Mouse (Mus musculus) CD4-positive helper T cell, adult 2 months (primary cell): ENCODE data around the gene Atxn7l1.
A peak's percentile ranks its signal among the peaks of the same experiment; 100 is the strongest.

ENCODE experiments used
- DNase-seq: peaks from one replicate; pipeline ENCODE4 v3.0.0-alpha.2; 2012; ENCODE audit warnings: low read depth, missing footprints, low spot score

Atxn7l1 gene

GRCm38 (mm10) chr12:33225117-33225541, 77.6 kb downstream of the Atxn7l1 start:
- no peak for DNase-seq

GRCm38 (mm10) chr12:33225978-33226377, 78.5 kb downstream of the Atxn7l1 start:
- DNase-seq: no peak

- no peak for DNase-seq
These were observed 79.1 kb downstream of the Atxn7l1 start for GRCm38 (mm10) chr12:33226596-33226995.

GRCm38 (mm10) chr12:33235314-33235713, 87.8 kb downstream of the Atxn7l1 start:
- no peak for DNase-seq

GRCm38 (mm10) chr12:33235771-33236323, 88.4 kb downstream of the Atxn7l1 start:
- peak; percentile 29 for DNase-seq

GRCm38 (mm10) chr12:33236344-33237049, 89.0 kb downstream of the Atxn7l1 start:
- no peak for DNase-seq

- DNase-seq: no peak
These were observed 89.6 kb downstream of the Atxn7l1 start for GRCm38 (mm10) chr12:33237108-33237507.

- DNase-seq: no peak
These were observed 95.2 kb downstream of the Atxn7l1 start for GRCm38 (mm10) chr12:33242679-33243078.

GRCm38 (mm10) chr12:33244132-33244875, 96.8 kb downstream of the Atxn7l1 start:
- no peak for DNase-seq

GRCm38 (mm10) chr12:33245455-33245854, 98.0 kb downstream of the Atxn7l1 start:
- no peak for DNase-seq

- DNase-seq: no peak
These were observed 99.4 kb downstream of the Atxn7l1 start for GRCm38 (mm10) chr12:33246878-33247277.

GRCm38 (mm10) chr12:33250197-33250596, 102.7 kb downstream of the Atxn7l1 start:
- no peak for DNase-seq

- DNase-seq: no peak
These were observed 103.9 kb downstream of the Atxn7l1 start for GRCm38 (mm10) chr12:33251399-33251798.

- DNase-seq: no peak
These were observed 105.1 kb downstream of the Atxn7l1 start for GRCm38 (mm10) chr12:33252621-33253020.

GRCm38 (mm10) chr12:33253206-33253605, 105.7 kb downstream of the Atxn7l1 start:
- DNase-seq: no peak

- DNase-seq: no peak
These were observed 107.8 kb downstream of the Atxn7l1 start for GRCm38 (mm10) chr12:33255256-33255655.

- DNase-seq: no peak
These were observed 108.9 kb downstream of the Atxn7l1 start for GRCm38 (mm10) chr12:33256426-33256825.

GRCm38 (mm10) chr12:33258995-33259529, 111.6 kb downstream of the Atxn7l1 start:
- no peak for DNase-seq

GRCm38 (mm10) chr12:33260575-33260974, 113.1 kb downstream of the Atxn7l1 start:
- DNase-seq: no peak

- no peak for DNase-seq
These were observed 118.4 kb downstream of the Atxn7l1 start for GRCm38 (mm10) chr12:33265877-33266276.

- DNase-seq: no peak
These were observed 120.5 kb downstream of the Atxn7l1 start for GRCm38 (mm10) chr12:33267965-33268364.

- peak; percentile 50 for DNase-seq
These were observed 122.2 kb downstream of the Atxn7l1 start for GRCm38 (mm10) chr12:33269743-33270142.
